Mouse (Mus musculus) CH12F3 (cell line): ENCODE results near the gene Cdk18.

Experiments used
- in situ Hi-C: fragments of 300-500 bp; cut with MboI; formaldehyde crosslinking; loops from 2 replicates; pipeline ENCODE4 v1.14.3; 2020; ENCODE audit warnings: low sequenced_read_pairs

Gene Cdk18

DNA sequence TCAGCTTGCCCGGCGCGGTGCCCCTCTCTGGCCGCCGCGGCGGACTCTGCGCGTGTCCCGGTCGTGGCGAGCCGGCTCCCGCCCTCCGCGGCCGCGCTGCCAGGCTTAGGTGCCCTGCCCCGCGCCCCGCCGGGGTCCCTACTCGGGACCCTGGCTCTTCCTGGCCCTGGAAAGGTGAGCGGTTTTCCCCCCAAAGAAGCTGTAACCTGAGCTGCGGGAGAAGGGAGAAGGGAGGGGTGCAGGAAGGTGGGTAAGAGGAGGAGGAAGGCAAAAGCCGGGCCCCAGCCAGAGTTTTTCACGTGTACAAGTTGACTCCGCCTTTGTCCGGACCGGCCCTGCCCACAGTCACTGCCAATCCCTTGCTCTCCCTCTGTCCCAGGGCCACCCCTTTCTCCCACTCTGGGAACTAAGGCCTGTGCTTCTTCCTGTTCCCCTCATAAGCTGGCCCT, at the start of gene Cdk18:
Gene Cdk18 (minus strand): TSS at position 269 of the 449 bp plus-strand sequence.
- in situ Hi-C loops, result no loop called here

DNA sequence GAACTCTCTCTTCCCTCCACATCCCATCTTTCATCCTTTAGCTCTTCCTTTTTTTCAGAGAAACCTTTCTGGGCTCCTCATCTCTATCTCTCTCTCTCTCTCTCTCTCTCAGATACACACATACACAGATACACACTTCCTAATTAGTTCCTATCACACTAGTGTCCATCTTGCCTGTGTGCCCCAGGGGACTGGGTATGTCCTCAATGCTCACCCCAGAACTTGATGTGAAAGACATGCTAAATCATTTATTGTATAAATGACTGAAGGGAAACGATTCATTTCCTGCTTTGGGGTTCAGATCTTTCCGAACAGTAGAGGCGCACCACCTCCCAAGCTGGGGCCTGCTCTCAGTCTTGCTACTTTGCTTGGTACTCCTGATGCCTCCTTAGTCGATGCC, 49.7 kb upstream of the Cdk18 start:
- in situ Hi-C loops, result no loop called here

DNA sequence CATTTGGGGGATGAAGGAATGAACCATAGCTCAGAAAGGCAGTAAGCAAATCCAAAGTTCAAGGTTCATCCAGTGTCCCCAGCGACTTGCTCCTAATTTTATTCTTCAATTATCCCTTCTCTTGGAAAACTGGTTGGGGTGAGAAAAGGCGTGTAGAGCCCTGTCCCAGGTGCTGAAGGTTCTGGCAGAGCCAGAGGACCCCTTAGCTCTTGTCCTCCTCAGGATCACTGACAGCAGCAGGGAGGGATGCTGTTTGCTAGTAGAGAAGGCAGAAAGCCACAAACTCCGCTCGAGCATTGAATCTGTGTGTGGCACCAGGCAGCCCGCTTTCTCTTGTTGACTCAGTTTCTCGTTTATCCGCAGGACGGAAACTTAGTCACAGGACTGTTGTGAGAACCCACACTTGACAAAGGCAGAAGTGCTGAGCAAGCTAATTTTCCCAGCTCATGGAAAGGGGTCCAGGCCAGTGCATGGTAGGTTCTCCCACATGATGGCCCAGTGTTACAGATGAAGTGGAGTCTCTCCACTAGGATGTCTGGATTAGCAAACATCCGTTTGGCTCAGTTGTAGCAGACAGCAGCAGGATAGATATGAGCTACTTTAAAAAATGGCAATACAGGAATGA, 49.1 kb upstream of the Cdk18 start:
- in situ Hi-C loops, result no loop called here

DNA sequence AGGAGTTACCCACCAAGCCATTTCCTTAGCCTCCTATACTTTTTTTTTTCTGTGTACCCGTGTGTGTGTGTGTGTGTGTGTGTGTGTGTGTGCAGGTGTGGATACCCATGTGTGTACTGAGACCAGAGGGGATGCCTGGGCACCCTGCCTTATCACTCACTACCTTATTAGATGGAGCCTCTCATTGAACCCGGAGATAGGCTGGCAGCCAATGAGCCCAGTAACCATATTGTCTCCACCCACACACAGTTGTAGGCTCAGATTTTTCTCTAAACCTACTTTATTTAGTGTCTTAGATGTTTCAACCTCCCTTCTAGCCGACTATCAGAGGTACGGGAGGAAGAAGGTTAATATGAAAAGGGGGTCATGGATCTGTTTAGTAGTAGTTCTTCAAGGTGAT, 46.8 kb upstream of the Cdk18 start:
- in situ Hi-C loops, result no loop called here

DNA sequence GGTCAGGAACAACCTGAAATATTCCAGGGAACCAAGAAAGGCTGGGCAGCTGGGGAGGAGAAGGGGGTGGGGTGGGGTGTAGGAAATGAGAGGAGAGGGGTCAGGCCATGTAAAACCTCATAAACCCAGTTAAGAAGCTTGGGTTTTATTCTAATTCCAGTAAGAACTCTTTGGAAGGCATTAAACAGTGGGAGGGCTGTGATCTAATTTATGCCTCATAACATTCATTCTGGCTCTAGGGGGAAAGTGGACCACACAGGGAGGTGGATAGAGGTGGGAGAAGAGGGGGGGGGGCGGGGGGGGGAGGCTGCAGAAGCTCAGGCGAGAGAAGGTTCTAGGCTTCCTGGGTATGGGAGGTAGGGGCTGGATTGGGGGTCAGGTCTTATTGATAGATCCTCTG, 32.1 kb upstream of the Cdk18 start:
- in situ Hi-C loops, result no loop called here

DNA sequence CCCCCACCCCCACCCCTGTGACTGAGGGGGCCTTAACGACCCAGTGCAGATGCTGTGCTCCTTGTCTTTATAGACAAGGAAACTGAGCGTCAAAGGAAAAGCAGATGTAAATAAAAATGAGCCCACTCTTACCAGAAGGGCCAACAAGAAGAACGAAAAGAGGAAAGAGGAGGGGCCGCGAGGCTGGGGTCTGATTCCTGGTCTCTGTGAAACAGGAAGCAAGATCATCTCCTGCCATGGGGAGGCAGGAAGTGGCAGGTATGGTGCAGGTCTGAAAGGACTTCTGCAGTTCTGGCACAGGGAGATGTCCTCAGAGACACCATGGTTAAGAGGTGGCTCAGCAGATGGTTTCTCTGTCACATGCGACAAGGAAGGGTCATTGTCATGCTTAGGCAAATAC, 31.2 kb upstream of the Cdk18 start:
- in situ Hi-C loops, result no loop called here

DNA sequence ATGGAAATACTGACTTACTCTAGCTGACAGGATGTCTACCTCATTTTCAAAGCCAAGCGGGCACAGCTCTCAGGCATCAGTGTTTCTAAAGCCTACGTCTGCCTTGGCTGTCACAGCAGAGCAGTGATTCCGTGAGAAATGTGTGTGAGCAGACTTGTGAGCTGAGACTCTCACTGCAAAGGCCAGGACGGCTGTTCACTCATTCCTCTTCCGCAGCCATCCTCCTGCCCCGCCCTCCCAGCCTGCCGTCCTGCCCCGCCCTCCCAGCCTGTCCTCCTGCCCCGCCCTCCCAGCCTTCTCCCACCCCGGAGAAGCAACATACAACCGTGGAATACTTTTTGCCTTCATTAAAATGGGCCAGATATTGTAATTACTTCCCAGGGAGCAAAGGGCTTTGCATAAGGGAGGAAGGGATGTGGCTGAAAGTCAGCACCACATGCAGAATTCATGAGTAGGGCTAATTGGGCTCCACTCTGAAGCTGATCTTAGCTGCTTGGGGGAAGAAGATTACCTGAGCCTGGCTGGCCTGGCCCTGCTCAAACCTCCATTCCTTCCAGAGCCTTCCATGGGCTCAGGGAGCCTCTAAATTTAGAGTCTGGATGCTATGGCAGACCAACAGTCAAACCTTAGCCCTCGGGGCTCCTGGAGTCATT, 28.8 kb upstream of the Cdk18 start:
- in situ Hi-C loops, result no loop called here

DNA sequence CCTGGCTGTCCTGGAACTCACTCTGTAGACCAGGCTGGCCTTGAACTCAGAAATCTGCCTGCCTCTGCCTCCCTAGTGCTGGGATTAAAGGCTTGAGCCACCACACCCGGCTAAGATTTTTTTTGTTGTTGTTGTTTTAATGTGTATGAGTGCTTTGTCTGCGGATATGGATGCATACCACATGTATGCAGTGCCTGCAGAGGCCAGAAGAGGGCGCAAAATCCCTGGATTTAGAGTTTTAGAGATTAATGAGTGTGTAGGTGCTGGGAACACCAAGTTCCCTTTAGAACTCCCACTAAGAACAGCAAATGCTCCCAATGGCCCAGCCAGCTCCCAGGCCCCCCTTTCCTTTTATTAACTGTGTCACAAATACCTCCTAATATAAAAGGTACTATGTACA, 26.4 kb upstream of the Cdk18 start:
- in situ Hi-C loops, result no loop called here

DNA sequence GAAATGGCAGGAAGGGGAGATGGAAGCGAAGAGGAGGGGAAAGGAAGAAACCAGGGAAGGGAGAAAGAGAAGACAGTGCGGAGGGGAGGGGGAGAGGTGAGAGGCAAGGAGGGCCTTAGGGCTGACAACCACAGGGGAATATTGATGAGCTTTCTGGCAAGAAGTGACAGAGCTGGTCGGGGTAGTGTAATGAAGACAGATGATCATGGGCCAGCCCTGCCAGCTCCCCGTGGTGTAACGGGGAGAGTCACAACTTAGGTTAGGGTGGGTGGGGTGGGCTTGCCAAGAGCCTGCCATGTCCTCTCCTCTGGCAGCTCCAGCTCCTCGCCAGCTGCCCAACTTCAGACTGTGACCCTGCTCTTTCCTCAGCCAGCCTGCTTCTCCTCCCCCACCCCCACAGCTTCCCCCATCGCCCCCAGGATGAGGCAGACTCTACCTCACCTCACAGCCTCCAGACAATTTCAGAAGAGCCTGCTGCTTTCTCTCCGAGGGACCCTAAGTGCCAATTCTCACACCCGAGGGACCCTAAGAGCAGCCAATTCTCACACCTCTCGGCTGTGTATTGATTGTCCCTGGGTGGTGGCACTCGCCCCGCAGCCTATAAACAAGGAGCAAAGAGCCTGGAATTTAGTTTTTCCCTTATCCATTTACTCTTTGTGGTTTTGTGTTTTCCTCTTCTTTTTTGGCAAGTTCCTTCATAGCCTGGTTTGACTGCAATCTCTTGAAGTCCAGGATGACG, 25.5 kb upstream of the Cdk18 start:
- in situ Hi-C loops, result loop anchor here (5.0 kb wide), 1 partner anchor 72 kb away; no protein-coding TSS in a partner anchor

DNA sequence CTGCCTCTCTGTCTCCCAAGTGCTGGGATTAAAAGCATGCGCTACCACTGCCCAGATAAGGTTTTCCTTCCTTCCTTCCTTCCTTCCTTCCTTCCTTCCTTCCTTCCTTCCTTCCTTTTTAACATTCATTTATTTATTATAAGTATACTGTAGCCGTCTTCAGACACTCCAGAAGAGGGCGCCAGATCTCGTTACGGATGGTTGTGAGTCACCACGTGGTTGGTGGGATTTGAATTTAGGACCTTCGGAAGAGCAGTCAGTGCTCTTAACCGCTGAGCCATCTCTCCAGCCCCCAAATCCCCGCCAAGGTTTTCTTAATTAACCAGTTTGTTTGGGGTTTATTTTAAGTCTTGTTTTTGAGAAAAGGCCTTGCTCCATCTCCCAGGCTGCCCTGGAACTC, 23.1 kb upstream of the Cdk18 start:
- in situ Hi-C loops, result loop anchor here (5.0 kb wide), 1 partner anchor 75 kb away; no protein-coding TSS in a partner anchor

DNA sequence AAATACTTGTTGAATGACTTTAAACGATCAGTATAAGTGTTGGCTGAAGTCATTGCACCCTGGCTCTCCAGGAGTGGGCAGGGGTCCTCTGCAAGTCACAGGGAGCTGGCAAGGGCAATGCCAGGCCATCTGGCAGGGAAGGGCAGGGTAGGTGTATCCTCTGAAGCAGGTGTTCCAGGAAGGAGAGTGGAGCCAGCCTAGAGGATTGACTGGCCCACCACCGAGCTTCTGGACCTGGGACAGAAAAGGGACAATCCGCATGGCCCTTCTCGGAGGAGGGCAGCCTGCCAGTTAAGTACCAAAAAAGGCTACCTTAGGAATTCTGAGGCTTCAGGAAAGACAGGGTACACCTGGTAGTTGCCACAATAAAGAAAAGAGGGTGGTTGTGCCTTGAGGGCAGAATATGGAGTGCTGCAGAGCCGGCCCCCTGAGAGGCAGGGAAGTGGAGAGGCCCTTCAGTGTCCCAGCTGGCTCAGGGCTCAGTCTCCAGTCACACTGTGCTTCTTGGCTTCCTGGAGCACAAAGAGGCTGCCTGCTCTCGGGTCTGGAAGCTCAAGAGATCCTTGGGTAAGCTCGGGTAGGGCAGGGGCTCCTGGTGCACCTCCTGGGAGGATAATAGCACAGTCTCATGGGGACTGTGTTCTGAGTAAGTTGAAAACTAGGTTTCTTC, 21.9 kb upstream of the Cdk18 start:
- in situ Hi-C loops, result loop anchor here (5.0 kb wide), 1 partner anchor 76 kb away; no protein-coding TSS in a partner anchor

DNA sequence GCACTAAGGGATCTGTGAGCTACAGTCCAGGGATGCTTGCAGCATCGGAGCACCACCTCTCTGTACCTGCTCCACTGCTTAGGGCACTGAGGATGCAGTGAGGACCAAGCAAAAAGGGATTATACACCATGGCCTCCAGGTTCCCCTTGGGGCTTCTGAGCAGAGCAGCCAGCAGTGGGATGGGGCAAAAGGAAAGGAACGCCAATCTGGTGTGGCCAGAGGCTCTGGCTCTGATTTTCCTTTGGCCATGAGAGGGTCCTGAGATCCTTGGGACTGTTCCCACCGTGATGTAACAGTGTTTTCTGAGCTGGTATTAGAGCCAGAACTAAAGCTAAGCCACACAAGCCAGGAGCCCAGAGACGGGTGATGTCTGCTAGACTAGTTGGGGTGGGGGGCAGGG, 20.2 kb upstream of the Cdk18 start:
- in situ Hi-C loops, result loop anchor here (5.0 kb wide), 2 partner anchors 37 to 78 kb away; no protein-coding TSS in a partner anchor

DNA sequence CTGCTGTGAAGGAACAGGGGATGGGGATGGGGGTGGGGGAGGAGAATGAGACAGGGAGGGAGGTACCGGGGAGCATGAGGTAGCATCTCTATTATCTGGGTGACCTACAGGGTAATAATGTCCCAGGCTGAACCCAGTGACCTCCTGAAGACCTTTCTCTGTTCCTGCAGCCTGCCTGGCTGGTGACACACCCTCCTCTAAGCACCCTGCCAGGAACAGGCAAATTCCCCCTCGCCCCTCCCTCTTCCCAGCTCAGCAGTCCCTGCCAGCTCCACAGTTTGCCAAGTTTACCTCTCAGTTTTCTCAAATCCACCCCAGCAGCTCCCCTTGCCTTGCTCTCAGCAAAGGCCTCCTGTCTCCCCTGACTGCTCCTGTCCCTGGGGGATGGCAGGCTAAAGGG, 19.3 kb upstream of the Cdk18 start:
- in situ Hi-C loops, result loop anchor here (5.0 kb wide), 1 partner anchor 36 kb away; no protein-coding TSS in a partner anchor

DNA sequence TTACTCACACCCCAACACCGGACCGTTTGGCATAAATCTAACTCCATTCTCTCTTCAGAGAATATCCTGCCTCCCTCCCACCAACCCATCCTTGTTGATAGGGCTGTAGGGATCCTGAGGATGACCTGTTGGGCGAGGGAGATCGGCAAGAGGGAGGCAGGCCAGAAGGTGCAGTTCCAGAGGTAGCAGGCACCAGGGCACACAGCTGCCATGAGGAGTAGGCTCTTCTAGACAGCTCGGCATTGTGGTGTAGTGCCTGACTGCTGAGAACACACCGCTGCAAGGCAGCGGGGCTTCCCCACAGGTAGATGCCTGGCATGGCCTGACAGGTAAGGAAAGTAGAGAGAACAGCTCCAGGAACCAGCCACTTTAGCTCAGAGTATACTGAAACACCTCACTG, 18.3 kb upstream of the Cdk18 start:
- in situ Hi-C loops, result loop anchor here (5.0 kb wide), 1 partner anchor 36 kb away; no protein-coding TSS in a partner anchor

DNA sequence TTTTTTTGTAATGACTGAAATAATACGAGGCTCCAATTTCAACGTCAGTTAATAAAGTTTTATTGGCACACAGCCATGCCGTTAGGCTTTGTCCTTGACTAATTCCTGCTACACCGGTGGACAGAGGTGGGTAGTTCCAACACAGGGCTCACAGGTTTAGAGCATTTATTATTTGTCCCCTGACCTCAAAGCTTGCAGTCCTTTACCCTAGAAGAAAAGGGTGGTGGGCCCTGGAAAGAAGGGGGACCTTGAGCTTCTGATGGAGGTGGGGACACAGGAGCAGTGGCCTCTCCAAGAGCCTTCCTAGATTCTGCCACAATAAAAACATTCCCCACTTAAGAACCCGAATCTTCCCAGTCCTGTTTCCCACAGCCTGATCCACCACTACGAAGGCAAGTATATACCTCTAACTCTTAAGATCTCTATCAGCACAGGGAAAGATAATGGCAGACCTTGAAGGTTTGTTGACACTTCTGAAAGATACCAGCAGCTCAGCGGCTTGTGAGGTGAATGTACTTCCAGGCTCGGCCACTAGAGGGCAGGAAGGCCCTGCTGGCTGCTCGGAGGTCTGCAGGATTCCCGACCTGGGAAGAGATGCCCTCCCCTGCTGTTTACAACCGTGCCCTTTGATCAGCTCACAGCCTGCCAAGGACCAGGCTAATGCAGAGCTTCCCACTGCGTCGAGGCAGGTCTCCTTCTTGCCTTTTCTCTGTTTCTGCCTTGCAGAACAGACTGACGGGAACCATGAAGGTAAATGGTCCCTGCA, 17.7 kb upstream of the Cdk18 start:
- in situ Hi-C loops, result loop anchor here (5.0 kb wide), 1 partner anchor 35 kb away; no protein-coding TSS in a partner anchor

DNA sequence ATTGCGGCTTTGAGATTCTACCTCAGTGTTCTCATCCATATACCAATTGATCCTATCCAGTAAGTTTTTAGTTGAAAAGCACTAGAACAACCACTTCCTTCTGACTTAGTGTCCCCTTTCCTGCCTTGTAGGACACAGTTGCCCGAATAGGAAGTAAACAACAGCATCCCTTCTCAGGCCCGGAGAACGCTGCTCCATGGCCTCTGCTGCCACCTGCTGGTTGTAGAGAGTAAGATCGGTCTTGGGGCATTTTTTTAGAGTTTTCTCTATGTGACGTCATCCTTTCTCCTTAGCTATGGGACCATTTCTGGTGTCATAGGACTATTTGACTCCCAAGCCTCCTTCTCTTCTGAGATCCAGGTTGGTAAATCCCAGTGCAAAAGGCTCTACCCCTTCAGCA, 16.3 kb upstream of the Cdk18 start:
- in situ Hi-C loops, result loop anchor here (5.0 kb wide), 1 partner anchor 33 kb away; no protein-coding TSS in a partner anchor

DNA sequence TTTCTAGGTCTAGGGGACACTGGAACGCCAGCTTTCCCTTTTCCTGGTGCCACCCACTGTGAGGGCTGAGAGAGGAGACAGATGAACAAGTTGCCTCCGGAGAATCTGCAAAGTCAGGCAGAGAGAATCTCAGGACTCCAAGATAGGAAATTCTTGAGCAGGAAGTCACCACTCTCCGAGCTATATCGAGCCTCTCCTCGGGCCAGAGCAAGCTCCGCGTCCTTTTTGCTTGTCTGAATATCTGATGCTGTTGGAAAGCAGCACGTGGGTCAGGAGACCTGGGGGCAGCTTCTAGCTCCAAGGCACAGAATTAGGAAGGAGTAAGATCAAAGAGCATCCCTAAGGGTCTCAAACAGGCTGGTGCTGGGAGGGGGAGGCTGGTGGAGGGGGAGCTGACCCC, 14.2 kb upstream of the Cdk18 start:
- in situ Hi-C loops, result no loop called here

DNA sequence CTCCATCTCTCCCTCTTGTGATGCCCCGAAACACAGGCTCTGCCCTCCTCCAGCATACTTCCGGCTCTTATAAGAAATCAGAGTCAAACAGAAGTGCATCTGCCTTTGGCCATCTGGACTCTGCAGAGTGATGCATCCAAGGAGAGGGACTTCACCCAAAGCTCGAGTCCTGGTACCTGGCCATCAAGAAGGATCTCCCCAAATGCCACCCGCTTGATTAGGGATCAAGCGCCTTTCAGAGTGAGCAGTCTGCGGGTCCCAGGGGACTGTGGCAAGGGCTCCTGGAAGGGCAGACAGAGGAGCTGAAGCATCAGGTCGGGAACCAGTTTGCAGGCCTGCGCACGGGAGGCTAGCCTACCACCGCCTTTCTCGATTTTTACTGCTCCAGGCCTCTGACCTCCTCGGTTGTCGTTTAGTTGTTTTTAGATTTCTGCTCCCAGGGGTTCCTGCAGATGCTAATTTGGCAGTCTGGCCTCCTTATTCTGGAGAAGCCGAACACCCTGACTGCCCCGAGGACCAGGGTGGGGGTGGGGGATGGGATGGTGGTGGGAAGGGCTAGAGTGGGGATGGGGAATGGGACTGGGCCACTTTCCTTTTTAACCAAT, 13.7 kb upstream of the Cdk18 start:
- in situ Hi-C loops, result no loop called here

DNA sequence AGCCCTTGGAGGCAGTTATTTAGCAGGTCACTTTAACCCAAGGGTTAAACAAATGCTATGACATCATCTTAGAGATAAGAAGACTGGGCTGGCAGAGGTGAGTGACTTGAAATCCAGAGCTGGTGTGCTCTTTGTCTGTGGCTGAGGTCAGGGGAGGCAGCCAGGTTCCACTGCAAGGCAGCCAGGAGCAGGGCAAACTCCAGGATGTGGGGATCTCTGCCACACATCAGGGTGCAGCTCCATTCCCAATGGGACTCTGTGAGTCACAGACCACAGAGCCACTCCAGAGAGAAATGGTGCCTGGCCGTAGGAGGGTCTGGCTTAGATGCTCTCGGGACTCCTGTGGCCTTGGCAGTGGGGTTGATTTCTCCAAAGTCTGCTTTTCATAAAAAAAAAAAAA, 12.4 kb upstream of the Cdk18 start:
- in situ Hi-C loops, result no loop called here
